Mouse (Mus musculus): Measurements from ENCODE around the gene Sycn.
"Not testable (repeated sequence)": the region's sequence is repeated elsewhere in the genome, so short reads cannot be mapped to it uniquely, and the experiment has no call there.

Sycn gene

GRCm38 (mm10) chr7:28540526-28540925 lies at the start of gene Sycn:
Sycn (plus strand) TSS chr7:28540885.
- in situ Hi-C loops (cut with MboI; ENCODE audit: low pct_unique_long_range_greater_than_20kb in 1 of 2, low sequenced_read_pairs in 2 of 2, unreplicated experiment in 1 of 2) = no loop called here

- in situ Hi-C loops (cut with MboI; ENCODE audit: low pct_unique_long_range_greater_than_20kb in 1 of 2, low sequenced_read_pairs in 2 of 2, unreplicated experiment in 1 of 2) = loop anchor here in 1 of 2 experiments (5.0 kb wide), 1 partner anchor 49 kb away; no protein-coding TSS in a partner anchor
Observed at GRCm38 (mm10) chr7:28490903-28491302, 49.8 kb upstream of the Sycn start.

- in situ Hi-C loops (cut with MboI; ENCODE audit: low pct_unique_long_range_greater_than_20kb in 1 of 2, low sequenced_read_pairs in 2 of 2, unreplicated experiment in 1 of 2) = loop anchor here in 1 of 2 experiments (5.0 kb wide), 1 partner anchor 50 kb away; no protein-coding TSS in a partner anchor
Observed at GRCm38 (mm10) chr7:28492310-28492709, 48.4 kb upstream of the Sycn start.

DNA sequence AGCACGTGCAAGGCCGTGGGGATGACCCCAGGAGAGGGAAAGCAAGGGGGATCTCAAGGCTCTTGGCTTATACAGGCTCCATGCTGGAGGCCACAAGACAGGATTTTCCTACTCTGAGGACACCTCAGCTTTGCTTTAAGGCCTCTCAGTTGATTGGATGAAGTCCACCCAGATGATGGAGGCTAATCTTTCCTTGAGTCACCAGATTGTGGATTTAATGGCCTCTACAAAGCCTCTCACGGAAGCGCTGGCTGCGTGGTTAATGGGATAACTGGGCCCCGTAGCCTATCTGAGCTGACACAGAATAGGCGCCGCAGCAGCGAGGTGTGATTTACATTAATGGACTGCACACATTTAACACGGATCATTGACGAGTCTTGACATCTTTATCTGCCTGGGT lies 45.3 kb upstream of the Sycn start:
- in situ Hi-C loops (cut with MboI; ENCODE audit: low pct_unique_long_range_greater_than_20kb in 1 of 2, low sequenced_read_pairs in 2 of 2, unreplicated experiment in 1 of 2) = no loop called here

GRCm38 (mm10) chr7:28505585-28505984 lies 35.1 kb upstream of the Sycn start:
- in situ Hi-C loops (cut with MboI; ENCODE audit: low pct_unique_long_range_greater_than_20kb in 1 of 2, low sequenced_read_pairs in 2 of 2, unreplicated experiment in 1 of 2) = no loop called here

GRCm38 (mm10) chr7:28509121-28509520 lies 31.6 kb upstream of the Sycn start:
- in situ Hi-C loops (cut with MboI; ENCODE audit: low pct_unique_long_range_greater_than_20kb in 1 of 2, low sequenced_read_pairs in 2 of 2, unreplicated experiment in 1 of 2) = not testable (repeated sequence)

- in situ Hi-C loops (cut with MboI; ENCODE audit: low pct_unique_long_range_greater_than_20kb in 1 of 2, low sequenced_read_pairs in 2 of 2, unreplicated experiment in 1 of 2) = not testable (repeated sequence)
Observed at GRCm38 (mm10) chr7:28510405-28510974, 30.2 kb upstream of the Sycn start, which contains the start of gene Ifnl2. Ifnl2 (minus strand) TSS chr7:28510455.

DNA sequence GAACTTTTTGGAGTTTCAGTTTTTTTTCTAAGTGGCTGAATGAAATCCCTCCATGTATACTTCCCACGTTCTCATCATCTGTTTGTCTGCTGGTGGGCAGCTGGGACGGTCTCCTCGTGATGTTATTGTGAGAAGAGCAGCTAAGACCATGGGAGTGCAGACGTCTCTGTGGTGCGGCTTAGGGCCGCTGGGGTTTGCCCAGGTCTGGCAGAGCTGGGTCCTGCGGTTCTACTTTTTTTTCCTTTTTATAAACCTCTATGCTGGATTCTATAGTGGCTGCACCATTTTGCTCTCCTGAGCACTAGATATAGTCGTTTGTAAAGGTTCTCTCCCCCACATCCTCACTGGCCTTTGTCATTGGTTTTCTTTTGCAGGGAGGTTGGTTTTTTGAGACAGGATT lies 29.2 kb upstream of the Sycn start:
- in situ Hi-C loops (cut with MboI; ENCODE audit: low pct_unique_long_range_greater_than_20kb in 1 of 2, low sequenced_read_pairs in 2 of 2, unreplicated experiment in 1 of 2) = no loop called here

DNA sequence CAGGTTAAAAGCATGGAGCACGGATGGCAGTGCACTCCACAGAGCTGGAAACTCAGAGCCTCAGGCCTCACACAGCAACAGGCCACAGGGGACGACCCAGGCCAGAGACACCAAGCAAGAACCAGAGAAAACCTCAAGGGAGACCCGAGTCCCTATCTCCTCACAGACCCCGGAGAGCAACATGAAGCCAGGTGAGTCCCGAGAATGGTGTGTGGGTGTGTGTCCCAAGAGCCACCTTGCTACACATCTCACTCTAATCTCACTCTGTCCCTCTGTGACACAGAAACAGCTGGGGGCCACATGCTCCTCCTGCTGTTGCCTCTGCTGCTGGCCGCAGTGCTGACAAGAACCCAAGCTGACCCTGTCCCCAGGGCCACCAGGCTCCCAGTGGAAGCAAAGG lies 18.1 kb upstream of the Sycn start, which contains the start of gene Ifnl3:
Gene Ifnl3 (plus strand): TSS at position 301 of the 400 bp plus-strand sequence.
- in situ Hi-C loops (cut with MboI; ENCODE audit: low pct_unique_long_range_greater_than_20kb in 1 of 2, low sequenced_read_pairs in 2 of 2, unreplicated experiment in 1 of 2) = not testable (repeated sequence)

DNA sequence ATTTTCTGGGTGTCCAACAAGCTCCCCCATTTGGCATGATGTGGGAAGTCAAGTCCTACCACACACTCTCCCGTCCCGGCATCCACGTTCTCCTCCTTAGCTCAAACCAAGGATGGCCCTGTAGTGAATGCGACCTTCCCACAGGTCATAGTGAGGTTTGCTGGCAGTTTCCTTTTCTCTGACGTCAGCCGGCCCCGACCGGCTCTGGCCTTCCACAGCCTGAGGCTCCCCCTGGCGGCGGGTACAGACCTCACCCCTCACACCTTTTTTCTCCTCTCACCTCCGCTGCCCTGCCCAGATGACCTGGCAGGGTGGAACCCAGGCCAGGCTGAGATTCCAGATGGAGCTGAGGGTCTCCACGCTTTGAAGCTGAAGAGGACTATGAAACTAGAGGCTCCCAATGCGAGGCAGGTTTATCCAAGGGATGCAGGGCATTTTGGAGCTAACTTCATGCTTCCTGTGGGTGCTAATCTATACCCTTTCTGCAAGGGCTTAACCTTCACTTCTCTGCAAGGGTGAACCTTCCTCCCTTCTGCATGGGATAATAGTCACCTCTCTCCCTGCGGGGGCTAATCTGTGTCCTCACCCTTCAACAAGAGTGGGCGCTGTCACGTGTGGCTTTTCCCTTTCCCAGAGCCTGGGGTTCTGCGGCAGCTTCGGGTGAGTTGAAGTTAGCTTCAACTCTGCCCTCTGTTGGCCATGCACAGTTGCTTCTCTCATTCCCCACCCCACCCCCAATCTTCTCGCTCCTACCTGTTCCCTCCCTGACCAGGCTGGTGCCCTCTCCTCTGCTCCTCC lies 12.6 kb upstream of the Sycn start:
- in situ Hi-C loops (cut with MboI; ENCODE audit: low pct_unique_long_range_greater_than_20kb in 1 of 2, low sequenced_read_pairs in 2 of 2, unreplicated experiment in 1 of 2) = no loop called here

GRCm38 (mm10) chr7:28532005-28532404 lies 8.7 kb upstream of the Sycn start:
- in situ Hi-C loops (cut with MboI; ENCODE audit: low pct_unique_long_range_greater_than_20kb in 1 of 2, low sequenced_read_pairs in 2 of 2, unreplicated experiment in 1 of 2) = loop anchor here in 1 of 2 experiments (5.0 kb wide), 1 partner anchor 80 kb away; the partner anchor contains the start of gene Lrfn1

- in situ Hi-C loops (cut with MboI; ENCODE audit: low pct_unique_long_range_greater_than_20kb in 1 of 2, low sequenced_read_pairs in 2 of 2, unreplicated experiment in 1 of 2) = not testable (repeated sequence)
Observed at GRCm38 (mm10) chr7:28538886-28539285, 1.8 kb upstream of the Sycn start.

- in situ Hi-C loops (cut with MboI; ENCODE audit: low pct_unique_long_range_greater_than_20kb in 1 of 2, low sequenced_read_pairs in 2 of 2, unreplicated experiment in 1 of 2) = no loop called here
Observed at GRCm38 (mm10) chr7:28544051-28544601, 3.4 kb downstream of the Sycn start.

DNA sequence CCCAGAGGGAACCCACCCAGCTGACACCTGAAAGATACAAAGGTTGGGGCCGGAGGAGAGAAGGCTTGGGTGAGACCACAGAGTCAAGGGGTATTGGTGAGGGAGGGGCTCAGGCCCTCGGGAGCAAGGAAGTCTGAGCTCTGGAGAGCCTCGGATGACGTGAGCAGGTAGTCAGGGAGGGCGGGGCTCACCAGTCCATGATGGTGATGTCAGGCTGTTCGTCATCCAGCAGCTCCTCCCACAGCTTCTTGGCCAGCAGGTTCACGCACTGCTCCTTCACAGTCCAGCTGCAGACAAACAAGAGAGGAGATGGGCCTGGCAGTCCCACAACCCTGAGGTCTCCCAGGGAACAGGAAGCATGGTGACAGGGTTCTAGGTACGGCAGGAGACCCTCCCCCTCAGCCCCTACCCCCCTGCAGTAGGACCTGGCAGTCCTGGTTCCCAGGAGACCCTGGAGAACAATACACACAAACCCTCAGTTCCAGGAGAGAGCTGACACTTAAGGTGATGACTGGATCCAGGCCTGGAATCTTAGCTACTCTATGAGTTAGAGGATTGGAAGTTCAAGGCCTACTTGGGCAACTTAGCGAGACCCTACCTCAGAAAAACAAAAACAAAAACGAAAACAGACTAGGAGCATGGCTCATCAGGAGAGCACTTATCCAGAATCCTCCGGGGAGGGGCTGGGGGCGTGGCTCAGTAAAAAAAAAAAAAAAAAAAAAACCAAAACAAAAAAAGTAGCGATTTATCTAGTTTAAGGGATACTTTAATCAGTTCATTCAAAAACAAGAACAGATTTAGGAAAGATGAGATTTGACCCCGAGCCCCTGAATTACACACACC lies 4.6 kb downstream of the Sycn start:
- in situ Hi-C loops (cut with MboI; ENCODE audit: low pct_unique_long_range_greater_than_20kb in 1 of 2, low sequenced_read_pairs in 2 of 2, unreplicated experiment in 1 of 2) = no loop called here

DNA sequence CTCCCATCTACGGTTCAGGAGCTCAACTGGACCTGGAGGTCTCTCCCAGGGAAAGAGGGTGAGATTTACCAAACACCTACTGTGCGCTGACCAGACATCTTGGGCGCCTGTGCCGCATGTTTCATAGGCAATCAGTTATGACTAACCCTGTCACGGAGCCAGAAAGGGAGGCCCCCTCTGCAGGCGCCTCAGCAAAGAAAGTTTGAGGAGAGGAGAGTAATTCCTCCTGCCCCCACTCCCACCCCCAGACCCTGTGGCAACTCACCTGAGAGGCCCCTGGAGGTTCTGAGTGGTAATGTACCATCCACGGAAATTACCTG lies 5.2 kb downstream of the Sycn start:
- in situ Hi-C loops (cut with MboI; ENCODE audit: low pct_unique_long_range_greater_than_20kb in 1 of 2, low sequenced_read_pairs in 2 of 2, unreplicated experiment in 1 of 2) = no loop called here

GRCm38 (mm10) chr7:28546649-28547048 lies 6.0 kb downstream of the Sycn start:
- in situ Hi-C loops (cut with MboI; ENCODE audit: low pct_unique_long_range_greater_than_20kb in 1 of 2, low sequenced_read_pairs in 2 of 2, unreplicated experiment in 1 of 2) = no loop called here

GRCm38 (mm10) chr7:28547154-28547553 lies 6.5 kb downstream of the Sycn start, which contains the start of gene Nccrp1:
Nccrp1 (minus strand) TSS chr7:28547254.
- in situ Hi-C loops (cut with MboI; ENCODE audit: low pct_unique_long_range_greater_than_20kb in 1 of 2, low sequenced_read_pairs in 2 of 2, unreplicated experiment in 1 of 2) = no loop called here

DNA sequence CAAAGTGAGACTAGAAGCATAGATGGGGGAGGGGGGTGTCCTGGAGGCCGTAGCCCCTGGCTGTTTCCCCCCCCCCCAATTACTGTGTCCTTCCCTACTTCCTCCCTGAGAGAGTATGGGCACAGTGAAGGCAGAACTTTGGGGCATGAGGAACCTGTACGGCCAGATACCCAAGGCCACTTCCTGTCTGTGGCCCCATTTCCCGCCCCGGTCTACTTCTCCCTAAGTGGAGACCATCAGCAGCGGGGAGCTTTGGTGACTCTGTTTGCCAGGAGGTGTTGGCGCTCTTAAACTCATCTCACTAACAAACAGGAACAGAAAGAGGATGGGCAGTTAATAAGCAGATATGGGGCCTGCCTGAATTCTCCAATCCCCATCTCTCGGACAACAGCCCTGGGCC lies 6.9 kb downstream of the Sycn start:
- in situ Hi-C loops (cut with MboI; ENCODE audit: low pct_unique_long_range_greater_than_20kb in 1 of 2, low sequenced_read_pairs in 2 of 2, unreplicated experiment in 1 of 2) = no loop called here

- in situ Hi-C loops (cut with MboI; ENCODE audit: low pct_unique_long_range_greater_than_20kb in 1 of 2, low sequenced_read_pairs in 2 of 2, unreplicated experiment in 1 of 2) = no loop called here
Observed at GRCm38 (mm10) chr7:28553076-28553475, 12.4 kb downstream of the Sycn start.

Measured in mouse embryonic stem cell (cell line).